Mouse (Mus musculus) adrenal gland, postnatal 4 days (tissue): ENCODE data around the gene Gata1. TPM values are rescaled to one million over a fixed set of nuclear protein-coding genes. Genes with fewer than 3 reads are reported as not detected.
"Not testable (repeated sequence)": the region's sequence is repeated elsewhere in the genome, so short reads cannot be mapped to it uniquely, and the experiment has no call there.

Experiments used
- DNase-seq, 2 experiments: peaks; one replicate each; pipeline ENCODE4 v3.0.0; 2021 to 2022; ENCODE audit warnings: low spot score in 2 of 2, mixed read lengths in 2 of 2
- total RNA-seq, 2 experiments: library from RNA; stranded (reverse); gene quantifications; 2 replicates each; pipeline ENCODE4 v1.2.3; 2021

The Gata1 gene
- total RNA-seq, 2 experiments from 2014 or later, result 2.0 to 3.4 TPM

GRCm38 (mm10) chrX:7967596-7968201 lies 10.2 kb downstream of the Gata1 start:
- DNase-seq, result no peak

- DNase-seq, result no peak
Measured at GRCm38 (mm10) chrX:7966161-7966560, 11.7 kb downstream of the Gata1 start.

GRCm38 (mm10) chrX:7963829-7964626 lies 13.8 kb downstream of the Gata1 start:
- no peak for DNase-seq

DNA sequence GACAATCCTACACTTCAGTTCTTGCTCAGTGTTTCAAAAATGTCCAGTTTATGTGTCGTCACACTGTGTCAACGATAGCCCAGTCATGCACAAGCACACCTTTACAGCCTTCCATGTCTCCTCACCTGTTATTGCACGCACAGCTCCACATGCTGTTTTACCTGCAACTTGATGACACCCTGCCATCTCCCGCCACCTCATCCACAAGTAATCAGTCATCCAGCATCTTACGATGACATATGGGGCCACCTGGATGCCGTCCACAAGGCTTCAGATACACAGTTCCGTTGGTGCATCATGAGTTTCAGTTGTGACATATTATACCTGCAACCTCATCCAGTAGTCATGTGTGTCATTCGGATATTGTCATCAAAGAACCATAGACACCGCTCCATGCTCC lies 19.0 kb downstream of the Gata1 start:
- DNase-seq, result no peak

GRCm38 (mm10) chrX:7950091-7950490 lies 27.8 kb downstream of the Gata1 start:
- no peak for DNase-seq

DNA sequence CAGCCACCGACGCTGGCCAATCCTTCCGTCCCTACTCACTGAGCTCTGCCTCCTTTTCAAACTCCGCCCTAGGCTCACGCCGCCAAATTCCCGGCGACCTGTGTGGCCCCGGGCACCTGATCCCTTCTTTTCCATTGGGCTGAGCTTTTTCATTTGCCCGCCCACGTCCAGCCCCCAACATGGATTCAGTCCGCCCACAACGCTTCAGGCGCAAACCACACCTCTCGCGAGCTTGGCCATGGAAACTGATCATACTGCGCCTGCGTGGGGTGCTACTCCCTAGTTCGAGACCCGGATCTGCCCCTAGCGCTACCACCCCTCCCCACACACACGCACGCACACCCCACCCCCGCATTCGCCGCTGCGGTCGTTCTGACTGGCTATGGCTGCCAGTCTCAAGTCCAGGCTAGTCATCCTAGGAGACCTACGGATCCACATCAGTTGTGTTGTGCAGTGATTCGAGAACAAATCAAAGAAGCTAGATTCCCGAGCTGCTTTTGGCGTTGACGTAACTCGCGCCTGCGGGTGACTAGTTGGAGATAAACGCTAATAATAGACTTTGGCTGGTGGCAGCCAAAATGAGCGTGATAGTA lies 29.9 kb downstream of the Gata1 start:
- DNase-seq, result peak; percentile 53 to 79

GRCm38 (mm10) chrX:7947108-7947899 lies 30.6 kb downstream of the Gata1 start, which contains the start of gene Hdac6:
Hdac6 (minus strand) TSS chrX:7947889.
- no peak for DNase-seq

DNA sequence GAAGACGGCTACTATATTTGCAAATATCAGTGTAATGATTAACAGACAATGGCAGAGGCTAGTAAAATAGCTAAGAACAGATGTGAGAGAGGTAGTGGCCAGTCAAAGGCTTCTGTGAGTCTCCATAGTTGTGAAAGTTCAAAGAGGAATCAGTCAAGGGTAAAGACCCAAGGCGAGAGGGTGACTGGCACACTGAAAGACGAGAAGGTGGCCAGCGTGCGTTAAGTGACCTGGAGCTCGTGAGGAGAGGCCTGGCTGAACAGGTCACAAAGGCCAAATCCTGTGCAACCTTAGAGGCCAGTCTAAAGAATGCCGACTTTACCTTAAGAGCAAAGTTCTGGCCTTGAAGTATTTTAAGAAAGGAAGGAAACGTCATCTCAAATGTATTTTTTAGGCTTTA lies 32.3 kb downstream of the Gata1 start:
- no peak for DNase-seq

GRCm38 (mm10) chrX:7937667-7938066 lies 40.2 kb downstream of the Gata1 start:
- no peak for DNase-seq

DNA sequence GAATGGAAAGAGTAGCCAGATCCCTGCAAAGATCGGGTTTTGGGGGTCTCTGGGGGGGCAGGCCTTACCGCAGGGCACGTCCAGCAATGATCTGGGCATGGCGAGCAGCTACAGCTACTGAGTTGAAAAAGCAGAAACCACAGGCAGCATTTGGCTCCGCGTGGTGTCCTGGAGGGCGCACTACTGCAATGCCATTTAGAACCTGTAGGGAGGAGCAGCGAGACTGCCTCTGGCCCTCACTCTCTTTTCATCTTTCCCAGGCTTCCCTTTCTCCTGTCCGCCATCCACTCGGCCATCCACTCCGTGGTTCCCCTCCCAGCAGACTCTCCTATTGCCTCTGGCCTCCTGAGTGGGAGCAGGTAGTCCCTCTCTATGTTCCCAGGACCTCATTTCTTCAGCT lies 41.0 kb downstream of the Gata1 start:
- no peak for DNase-seq

GRCm38 (mm10) chrX:7928270-7928790 lies 49.5 kb downstream of the Gata1 start, which contains the start of gene Eras:
Eras (minus strand) TSS chrX:7928607.
- DNase-seq, result no peak

DNA sequence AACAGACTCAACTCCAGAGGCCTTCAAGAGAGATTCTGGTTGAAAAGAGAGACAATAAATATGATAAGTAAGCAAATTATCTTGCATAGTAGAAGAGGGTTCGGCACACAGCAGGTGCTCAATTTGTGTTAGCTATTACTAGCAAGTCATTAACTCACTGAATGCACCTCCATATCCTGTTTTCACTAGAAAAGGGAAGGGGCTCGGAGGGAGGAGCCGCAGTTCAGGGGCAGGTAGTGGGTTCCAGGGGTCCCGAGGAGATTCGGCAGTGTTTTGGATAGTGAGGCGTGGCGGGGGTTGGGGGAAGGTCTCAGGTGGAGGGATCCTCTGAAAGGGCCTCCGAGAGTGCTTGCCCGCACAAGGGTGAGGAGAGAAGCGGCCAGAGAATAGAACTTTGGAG lies 50.8 kb downstream of the Gata1 start:
- no peak for DNase-seq

GRCm38 (mm10) chrX:7926266-7926665 lies 51.6 kb downstream of the Gata1 start:
- no peak for DNase-seq

DNA sequence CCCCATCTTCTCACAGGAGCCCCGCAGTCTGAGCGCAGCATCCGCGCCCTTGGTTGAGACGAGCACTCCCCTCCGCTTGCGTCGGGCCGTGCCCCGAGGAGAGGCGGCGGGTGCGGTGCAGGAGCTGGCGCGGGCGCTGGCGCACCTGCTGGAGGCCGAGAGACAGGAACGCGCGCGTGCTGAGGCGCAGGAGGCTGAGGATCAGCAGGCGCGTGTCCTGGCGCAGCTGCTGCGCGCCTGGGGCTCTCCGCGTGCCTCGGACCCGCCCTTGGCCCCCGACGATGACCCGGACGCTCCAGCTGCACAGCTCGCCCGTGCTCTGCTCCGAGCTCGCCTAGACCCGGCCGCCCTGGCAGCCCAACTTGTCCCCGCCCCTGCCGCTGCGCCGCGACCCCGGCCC lies 55.8 kb downstream of the Gata1 start:
- DNase-seq, result no peak

DNA sequence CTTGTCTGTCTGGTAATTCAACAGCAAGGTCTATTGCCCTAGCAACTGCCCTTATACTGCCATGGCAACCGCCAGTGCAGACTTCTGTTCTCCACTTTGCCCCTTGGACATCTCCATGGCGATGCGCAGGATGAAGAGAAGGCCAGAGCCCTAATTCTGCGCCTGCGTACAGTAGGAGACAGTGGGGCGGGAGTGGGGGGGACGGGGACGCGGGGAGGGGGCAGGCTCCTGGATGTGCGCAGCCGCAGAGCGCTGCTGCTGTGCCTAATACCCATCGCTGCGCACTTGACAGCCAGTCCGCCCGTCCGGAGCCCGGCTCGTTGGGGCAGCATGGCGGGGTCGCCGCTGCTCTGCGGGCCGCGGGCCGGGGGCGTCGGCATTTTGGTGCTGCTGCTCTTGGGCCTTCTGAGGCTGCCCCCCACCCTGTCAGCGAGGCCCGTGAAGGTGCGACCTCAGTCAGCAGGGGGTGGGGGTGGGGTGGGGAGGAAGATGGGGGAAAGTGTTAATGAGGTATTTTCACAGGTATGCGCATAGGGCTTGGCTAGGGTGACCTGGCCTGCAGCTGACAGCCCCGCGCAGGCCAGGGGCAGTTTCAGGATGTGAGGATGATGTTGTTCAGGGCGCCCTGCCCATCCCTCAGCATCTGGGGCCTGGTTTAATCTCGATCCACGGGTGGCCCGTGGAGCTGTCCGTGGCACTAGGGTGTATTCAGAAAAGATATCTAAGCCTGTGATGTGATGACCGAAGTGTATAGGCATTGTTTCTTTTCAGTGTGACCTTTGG lies 58.1 kb downstream of the Gata1 start, which contains the start of gene Pcsk1n:
Gene Pcsk1n, plus strand, starts transcription at position 222 of the 783 bp plus-strand sequence.
- no peak for DNase-seq

- DNase-seq, result not testable (repeated sequence)
Measured at GRCm38 (mm10) chrX:7917960-7918359, 59.9 kb downstream of the Gata1 start.

DNA sequence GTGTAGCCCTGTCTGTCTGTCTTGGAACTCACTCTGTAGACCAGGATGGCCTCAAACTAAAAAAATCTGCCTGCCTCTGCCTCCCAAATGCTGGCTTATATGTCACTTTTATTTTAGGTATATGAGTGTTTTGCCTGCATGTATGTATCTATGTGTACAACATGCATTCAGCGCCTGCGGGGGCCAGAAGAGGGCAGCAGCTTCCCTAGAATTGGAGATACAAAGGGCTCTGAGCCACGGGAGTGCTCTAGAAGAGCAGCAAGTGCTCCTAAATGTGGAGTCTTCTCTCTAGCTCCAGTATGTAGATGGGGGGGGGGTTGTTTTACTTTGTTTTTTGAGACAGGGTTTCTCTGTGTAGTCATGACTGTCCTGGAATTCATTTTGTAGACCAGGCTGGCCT lies 62.2 kb downstream of the Gata1 start:
- DNase-seq, result not testable (repeated sequence)

DNA sequence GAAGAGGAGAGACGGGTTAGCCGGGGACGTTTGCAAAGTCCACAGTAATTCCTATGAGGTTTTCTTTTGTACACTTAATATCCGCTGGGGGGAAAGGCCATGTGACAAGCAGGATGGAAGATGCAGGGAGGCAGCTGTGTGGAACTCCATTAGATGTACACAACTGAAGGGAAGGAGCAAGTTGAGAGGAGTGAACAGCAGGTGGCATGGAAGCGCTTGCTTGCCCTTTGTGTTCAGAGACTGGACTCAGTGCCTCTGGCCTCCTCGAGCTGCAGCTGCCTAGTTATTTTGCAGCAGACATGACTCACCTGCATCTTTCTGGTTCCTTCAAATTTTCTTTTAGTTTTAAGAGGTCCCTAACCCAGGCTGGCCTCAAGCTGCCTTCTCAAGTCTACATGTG lies 67.4 kb downstream of the Gata1 start:
- no peak for DNase-seq
